8 mouse cellular contexts compared by ENCODE assay signal in genomic region chr5:137629306-137629721, GRCm38 (mm10). TPM values are rescaled to one million over a fixed set of nuclear protein-coding genes. Genes with fewer than 3 reads are reported as not detected.
DNase-seq lines count a peak whose midpoint lies in the region; ATAC-seq and TF ChIP-seq lines count a peak whose summit lies in the region.

No protein-coding gene starts in this region.

- WGBS in hindbrain, embryonic 16.5 days = under 1% methylated on average over 23 of the region's 23 CpGs
- under 1% methylated on average over 23 of the region's 23 CpGs for WGBS in liver, embryonic 12.5 days (ENCODE audit: insufficient replicate concordance)

- TF ChIP-seq CTCF in layer of hippocampus, adult 2 months (conservative IDR thresholded peaks at IDR 0.05) = no peak

- H3K4me2 ChIP-seq in hindbrain, embryonic 16.5 days (ENCODE audit: low read length) = peak overlapping the region; percentile 97
- H3K4me2 ChIP-seq in liver, embryonic 12.5 days = peak overlapping the region; percentile 93
- peak overlapping the region; percentile 99 for H3K4me2 ChIP-seq in myocyte (ENCODE audit: low read depth)

- H3K36me3 ChIP-seq in hindbrain, embryonic 16.5 days (ENCODE audit: control insufficient read depth, insufficient read depth, low read length) = peaks cover 5% of the 10 kb centered on the region; the same call in 1 of the 2 replicates
- H3K36me3 ChIP-seq in liver, embryonic 12.5 days = peaks cover 27% of the 10 kb centered on the region
- H3K36me3 ChIP-seq in myocyte (ENCODE audit: control insufficient read depth, insufficient read depth) = peaks cover 13% of the 10 kb centered on the region

- H3K79me2 ChIP-seq in myocyte (ENCODE audit: control insufficient read depth, insufficient read depth) = peaks cover 37% of the 10 kb centered on the region

- peak overlapping the region; percentile 94 for H3K27ac ChIP-seq in layer of hippocampus, adult 2 months
- peak overlapping the region; percentile 45 for H3K27ac ChIP-seq in brown adipose tissue, adult 24 weeks (replicated peaks; ENCODE audit: low read depth, low read length)
- peak overlapping the region; percentile 92 for H3K27ac ChIP-seq in hindbrain, embryonic 16.5 days (ENCODE audit: low read depth, low read length)
- peak overlapping the region; percentile 96 for H3K27ac ChIP-seq in liver, embryonic 12.5 days

- H3ac ChIP-seq in myocyte (ENCODE audit: control insufficient read depth, insufficient read length) = peak overlapping the region; percentile 21

- DNase-seq in layer of hippocampus, adult 2 months (ENCODE audit: low spot score in 2 of 2) = peak in 1 of 2 experiments; percentile 37
- no peak for DNase-seq in layer of hippocampus, postnatal 25 days (ENCODE audit: extremely low spot score in 1 of 2, low spot score in 1 of 2)
- DNase-seq in frontal cortex, postnatal 36 days (ENCODE audit: low spot score in 2 of 2) = no peak
- no peak for DNase-seq in right cerebral cortex, adult 2 months (ENCODE audit: low spot score in 2 of 2)

- ATAC-seq in hindbrain, embryonic 16.5 days = peak; percentile 19; the same call in 1 of the 2 replicates
- ATAC-seq in liver, embryonic 12.5 days = peak; percentile 38

- no peak for TF ChIP-seq POLR2A in myocyte (IDR thresholded peaks at IDR 0.05; ENCODE audit: insufficient read length, low read depth)

- H3K4me3 ChIP-seq in layer of hippocampus, adult 2 months = peak overlapping the region; percentile 94
- H3K4me3 ChIP-seq in brown adipose tissue, adult 24 weeks (ENCODE audit: insufficient read depth, low read depth, low read length) = peak overlapping the region; percentile 82
- peak overlapping the region; percentile 99 for H3K4me3 ChIP-seq in hindbrain, embryonic 16.5 days (ENCODE audit: low read length)
- peak overlapping the region; percentile 84 for H3K4me3 ChIP-seq in liver, embryonic 12.5 days
- peak overlapping the region; percentile 82 for H3K4me3 ChIP-seq in myocyte

- peak overlapping the region; percentile 92 for H3K9ac ChIP-seq in hindbrain, embryonic 16.5 days (ENCODE audit: low read depth, low read length)
- H3K9ac ChIP-seq in liver, embryonic 12.5 days = peak overlapping the region; percentile 85

- no peaks in the 10 kb centered on the region for H3K9me3 ChIP-seq in hindbrain, embryonic 16.5 days (ENCODE audit: control insufficient read depth, low read length)
- H3K9me3 ChIP-seq in liver, embryonic 12.5 days (replicated peaks) = no peaks in the 10 kb centered on the region

- H3K27me3 ChIP-seq in hindbrain, embryonic 16.5 days (replicated peaks; ENCODE audit: control insufficient read depth, insufficient read depth, low read length) = no peaks in the 10 kb centered on the region
- H3K27me3 ChIP-seq in liver, embryonic 12.5 days (replicated peaks) = 0 out of 2 replicates have a peak, but pooled peaks cover 8% of the 10 kb centered on the region
- H3K27me3 ChIP-seq in myocyte (ENCODE audit: control insufficient read depth, insufficient read depth, insufficient read length) = no peaks in the 10 kb centered on the region

- H3K4me1 ChIP-seq in brown adipose tissue, adult 24 weeks (ENCODE audit: control insufficient read depth, insufficient read depth, insufficient read length, low read length) = peaks cover 16% of the 10 kb centered on the region
- peaks cover 29% of the 10 kb centered on the region for H3K4me1 ChIP-seq in hindbrain, embryonic 16.5 days (ENCODE audit: control insufficient read depth, insufficient read depth, low read depth, low read length)
- peaks cover 55% of the 10 kb centered on the region for H3K4me1 ChIP-seq in liver, embryonic 12.5 days

TF ChIP-seq in myocyte, 11 proteins besides CTCF, POLR2A, EP300 and RAD21:
- no peak for TF ChIP-seq MYOD1 (IDR thresholded peaks at IDR 0.05; ENCODE audit: control insufficient read depth in 1 of 3, insufficient read length in 2 of 3, low read depth in 2 of 3)
- no peak for TF ChIP-seq REST (IDR thresholded peaks at IDR 0.05; ENCODE audit: insufficient read depth, insufficient read length)

RNA-seq across cellular contexts. Expression of gene Gm20605, which starts 0.3 kb away (rescaled TPM):
- total RNA-seq in layer of hippocampus, adult 2 months (2021) = 10 to 100 TPM; 15.5 to 19.7 TPM
- 10 to 100 TPM; 12.7 to 15.8 TPM for total RNA-seq in layer of hippocampus, postnatal 25 days (2021)
- polyA plus RNA-seq in brown adipose tissue, adult 24 weeks (2012; ENCODE audit: insufficient read depth, insufficient read length, missing spikeins) = 0.95 and 2.3 TPM in 2 replicates
- polyA plus RNA-seq in hindbrain, embryonic 16.5 days (2015; fragmentation: Nextera tagmentation; extraction: Ambion mirVana) = 7.4 and 7.6 TPM in 2 replicates
- 7.8 and 9.0 TPM in 2 replicates for polyA plus RNA-seq in liver, embryonic 12.5 days (2016; fragmentation: Nextera tagmentation; extraction: Ambion mirVana)
- 3.3 TPM for polyA plus RNA-seq in myocyte (2012; fragmentation: generic; extraction: Trizol)

RNA-seq across cellular contexts. Expression of gene Lrch4, which starts 0.4 kb away (rescaled TPM):
- total RNA-seq in layer of hippocampus, adult 2 months (2021) = 10 to 100 TPM; 25.4 to 28.1 TPM
- 10 to 100 TPM; 19.3 to 23.5 TPM for total RNA-seq in layer of hippocampus, postnatal 25 days (2021)
- 11.5 and 13.6 TPM in 2 replicates for polyA plus RNA-seq in brown adipose tissue, adult 24 weeks (2012; ENCODE audit: insufficient read depth, insufficient read length, missing spikeins)
- 14.9 and 21.6 TPM in 2 replicates for polyA plus RNA-seq in hindbrain, embryonic 16.5 days (2015; fragmentation: Nextera tagmentation; extraction: Ambion mirVana)
- 33.4 and 36.0 TPM in 2 replicates for polyA plus RNA-seq in liver, embryonic 12.5 days (2016; fragmentation: Nextera tagmentation; extraction: Ambion mirVana)
- 29.1 TPM for polyA plus RNA-seq in myocyte (2012; fragmentation: generic; extraction: Trizol)

RNA-seq across cellular contexts. Expression of gene Fbxo24, which starts 0.5 kb away (rescaled TPM):
- under 1 TPM in 1 of 2 experiments, not detected in 1; 0.56 TPM for total RNA-seq in layer of hippocampus, adult 2 months (2021)
- under 1 TPM; 0.27 to 0.31 TPM for total RNA-seq in layer of hippocampus, postnatal 25 days (2021)
- not detected in 2 replicates for polyA plus RNA-seq in brown adipose tissue, adult 24 weeks (2012; ENCODE audit: insufficient read depth, insufficient read length, missing spikeins)
- polyA plus RNA-seq in hindbrain, embryonic 16.5 days (2015; fragmentation: Nextera tagmentation; extraction: Ambion mirVana) = not detected in 2 replicates
- 0.10 TPM in 1 of 2 replicates, not detected in the other for polyA plus RNA-seq in liver, embryonic 12.5 days (2016; fragmentation: Nextera tagmentation; extraction: Ambion mirVana)
- 0.72 TPM for polyA plus RNA-seq in myocyte (2012; fragmentation: generic; extraction: Trizol)

RNA-seq across cellular contexts. Expression of gene Sap25, which starts 11.8 kb away (rescaled TPM):
- 10 to 100 TPM in 1 of 2 experiments, 1 to 10 TPM in 1; 8.4 to 16.4 TPM for total RNA-seq in layer of hippocampus, adult 2 months (2021)
- total RNA-seq in layer of hippocampus, postnatal 25 days (2021) = 10 to 100 TPM in 1 of 2 experiments, 1 to 10 TPM in 1; 3.1 to 13.9 TPM
- 2.0 TPM in 1 of 2 replicates, not detected in the other for polyA plus RNA-seq in brown adipose tissue, adult 24 weeks (2012; ENCODE audit: insufficient read depth, insufficient read length, missing spikeins)
- 3.4 and 6.6 TPM in 2 replicates for polyA plus RNA-seq in hindbrain, embryonic 16.5 days (2015; fragmentation: Nextera tagmentation; extraction: Ambion mirVana)
- polyA plus RNA-seq in liver, embryonic 12.5 days (2016; fragmentation: Nextera tagmentation; extraction: Ambion mirVana) = 6.0 and 6.5 TPM in 2 replicates
- 4.6 TPM for polyA plus RNA-seq in myocyte (2012; fragmentation: generic; extraction: Trizol)

RNA-seq across cellular contexts. Expression of gene Pcolce, which starts 15.7 kb away (rescaled TPM):
- 1 to 10 TPM; 6.1 to 8.4 TPM for total RNA-seq in layer of hippocampus, adult 2 months (2021)
- 1 to 10 TPM; 6.7 to 9.2 TPM for total RNA-seq in layer of hippocampus, postnatal 25 days (2021)
- 66.8 and 89.9 TPM in 2 replicates for polyA plus RNA-seq in brown adipose tissue, adult 24 weeks (2012; ENCODE audit: insufficient read depth, insufficient read length, missing spikeins)
- polyA plus RNA-seq in hindbrain, embryonic 16.5 days (2015; fragmentation: Nextera tagmentation; extraction: Ambion mirVana) = 23.3 and 25.7 TPM in 2 replicates
- 21.1 and 22.1 TPM in 2 replicates for polyA plus RNA-seq in liver, embryonic 12.5 days (2016; fragmentation: Nextera tagmentation; extraction: Ambion mirVana)
- polyA plus RNA-seq in myocyte (2012; fragmentation: generic; extraction: Trizol) = 368 TPM

Comparison
In these comparisons a context has a peak if more than half of its experiments do, and no peak if none do; other contexts are left out.
1. H3K27ac ChIP-seq: peak in every context shown above with its lines; median percentile 96 in liver, embryonic 12.5 days; 94 in layer of hippocampus, adult 2 months; 92 in hindbrain, embryonic 16.5 days; 45 in brown adipose tissue, adult 24 weeks.